Mouse (Mus musculus): ENCODE measurements at regions not wholly inside any gene's neighbourhood (a gene's known extent, or its start where the extent isn't known, plus 50 kb on each side); places are given as distances from the start of the nearest gene placed in this dataset.

DNA sequence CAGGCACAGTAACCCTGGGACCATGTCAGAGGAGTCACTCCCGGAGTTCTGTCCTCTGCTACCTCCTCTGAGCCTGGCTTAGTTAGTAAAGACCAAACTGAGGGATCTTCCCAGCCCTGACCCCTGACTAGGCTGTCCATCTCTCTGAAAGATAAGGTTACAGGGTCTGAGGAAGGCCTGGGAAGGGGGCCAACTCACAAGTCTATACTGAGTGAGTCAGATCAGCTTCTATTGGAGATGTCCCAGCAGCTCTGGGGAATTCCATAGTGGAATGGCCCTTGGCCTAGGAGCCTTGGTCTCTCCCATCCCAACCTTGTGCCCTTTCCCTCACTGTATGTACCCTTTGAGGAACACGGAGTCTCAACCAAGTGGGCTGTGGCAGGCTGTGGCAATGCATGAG lies 127.7 kb downstream of the Chst1 start:
- TF ChIP-seq CTCF (IDR thresholded peaks at IDR 0.05; ENCODE audit: extremely low read depth, insufficient read depth, insufficient read length, insufficient replicate concordance) (no peak), POLR2A (IDR thresholded peaks at IDR 0.05; ENCODE audit: low read depth, low read length) (no peak)
